Mouse (Mus musculus) left cerebral cortex, adult 11 months (tissue): ENCODE results near the gene Plekhb2.

Experiments
- DNase-seq: peaks from one replicate; pipeline ENCODE4 v3.0.0; 2022; ENCODE audit warnings: low spot score

Plekhb2 gene

GRCm38 (mm10) chr1:34831381-34831780 is 18.4 kb upstream of the Plekhb2 start:
- DNase-seq = no peak

GRCm38 (mm10) chr1:34834904-34835303 is 14.9 kb upstream of the Plekhb2 start:
- DNase-seq = no peak

DNA sequence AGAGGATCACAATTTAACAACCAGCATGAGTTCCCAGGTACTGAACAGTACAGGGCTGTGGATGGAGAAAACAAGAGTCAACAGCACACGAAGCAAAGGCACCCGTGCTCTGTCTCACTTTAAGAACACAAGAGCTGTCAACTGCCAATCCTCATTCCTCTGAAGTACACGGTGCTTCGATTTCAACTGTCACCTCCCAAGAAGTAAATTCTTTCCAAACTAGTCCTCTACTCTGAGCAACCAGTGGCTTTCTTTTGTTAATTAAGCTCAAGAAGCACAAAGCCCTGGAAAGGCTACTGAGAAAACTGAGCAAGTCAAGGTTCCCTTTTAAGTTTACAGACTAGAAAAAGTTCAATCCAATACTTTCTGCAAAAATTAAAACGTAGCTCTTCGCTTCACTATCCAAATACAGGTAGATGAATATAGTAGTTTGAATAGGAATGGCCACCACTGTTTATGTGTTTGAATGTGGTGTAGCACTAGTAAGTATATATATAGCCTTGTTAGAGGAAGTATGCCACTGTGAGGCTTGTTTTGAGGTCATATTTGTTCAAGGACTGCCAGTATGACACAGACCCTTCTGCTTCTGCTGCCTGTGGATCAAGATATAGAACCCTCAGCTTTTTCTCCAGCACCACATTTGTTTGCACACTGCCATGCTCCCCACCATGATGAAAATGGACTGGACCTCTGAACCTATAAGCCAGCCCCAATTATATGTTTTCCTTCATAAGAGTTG is 11.7 kb upstream of the Plekhb2 start:
- DNase-seq = no peak

- DNase-seq = no peak
These were observed 10.5 kb upstream of the Plekhb2 start for GRCm38 (mm10) chr1:34839241-34839640.

- no peak for DNase-seq
These were observed 7.9 kb upstream of the Plekhb2 start for GRCm38 (mm10) chr1:34841709-34842388.

DNA sequence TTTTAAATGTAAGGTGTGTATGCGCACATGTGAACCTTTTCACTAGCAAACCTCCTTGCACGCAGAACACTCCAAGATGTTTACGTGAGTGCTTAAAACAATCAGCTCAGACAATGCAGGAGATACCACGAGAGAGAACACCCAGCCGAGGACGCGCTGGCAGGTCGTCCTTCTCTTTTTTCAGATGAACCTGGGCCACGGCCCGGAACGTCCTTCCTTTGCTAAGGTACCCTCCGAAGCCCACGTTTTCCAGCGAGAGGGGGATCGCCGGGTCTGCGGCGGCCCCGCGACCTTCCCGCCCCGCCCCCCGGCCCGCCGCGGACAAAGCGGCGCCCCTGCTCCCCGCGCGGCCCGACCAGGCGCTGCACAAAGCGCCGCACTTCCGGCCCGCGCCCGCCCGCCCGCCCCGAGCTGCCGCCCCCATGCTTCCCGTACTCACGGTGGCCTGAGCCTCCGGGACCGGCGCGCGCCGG is 7.4 kb upstream of the Plekhb2 start:
- no peak for DNase-seq

DNA sequence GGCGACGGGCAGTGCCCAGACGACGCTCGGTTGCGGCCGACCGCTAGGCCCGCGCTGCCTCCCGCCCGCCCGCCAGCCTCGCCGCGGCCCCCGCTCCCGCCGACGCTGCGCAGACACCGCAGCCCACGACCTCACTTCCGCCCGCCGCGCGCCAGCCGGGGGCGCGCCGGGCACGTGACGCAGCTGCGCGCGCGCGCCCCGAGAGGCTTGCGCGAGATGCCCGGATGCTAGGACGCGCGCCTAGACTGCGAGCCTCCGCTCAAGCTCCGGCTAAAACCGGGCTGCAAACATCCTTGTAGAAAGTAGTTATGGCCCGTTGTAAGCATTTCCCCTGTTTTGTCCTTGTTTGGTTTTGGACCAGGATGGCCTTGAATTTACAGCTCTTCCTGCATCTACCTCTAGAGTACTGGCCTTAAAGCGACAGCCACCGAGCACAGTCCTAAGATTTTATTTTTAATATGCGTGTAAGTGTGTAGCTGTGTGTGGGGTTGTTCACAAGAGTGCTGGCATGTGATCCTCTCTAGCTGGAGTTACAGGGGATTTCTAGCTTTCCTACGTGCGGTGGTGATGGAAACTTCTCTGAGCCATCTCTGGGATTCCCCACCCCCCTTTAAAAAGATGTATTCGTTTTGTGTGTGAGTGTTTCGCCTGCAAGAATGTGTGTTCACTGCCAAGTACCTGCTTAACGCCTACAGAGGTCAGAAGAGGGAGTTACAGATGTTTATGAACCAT is 6.7 kb upstream of the Plekhb2 start, which contains the start of gene Fam168b:
TSS of gene Fam168b (minus strand) at position 179 of the 732 bp plus-strand sequence.
- peak; percentile 83 for DNase-seq

DNA sequence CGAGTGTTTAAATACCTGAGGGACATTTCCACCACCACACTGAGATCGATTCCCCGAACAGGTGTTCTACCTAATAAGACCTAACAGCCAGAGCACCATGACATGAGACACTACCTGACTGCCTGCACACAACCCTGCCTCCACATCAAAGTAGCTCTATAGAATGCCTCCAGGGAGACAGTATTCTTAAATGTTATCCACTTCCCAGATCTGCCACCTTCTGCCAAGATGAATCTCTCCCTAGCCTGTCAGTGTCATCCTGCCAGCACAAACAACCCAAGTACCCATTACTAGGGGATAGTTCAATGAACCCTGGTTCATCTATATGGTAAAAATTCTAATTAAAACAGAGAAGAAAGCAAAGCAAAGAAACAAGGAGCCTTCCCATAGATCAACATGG is 2.7 kb upstream of the Plekhb2 start:
- no peak for DNase-seq

- no peak for DNase-seq
These were observed 764 bp downstream of the Plekhb2 start for GRCm38 (mm10) chr1:34850343-34851136.

DNA sequence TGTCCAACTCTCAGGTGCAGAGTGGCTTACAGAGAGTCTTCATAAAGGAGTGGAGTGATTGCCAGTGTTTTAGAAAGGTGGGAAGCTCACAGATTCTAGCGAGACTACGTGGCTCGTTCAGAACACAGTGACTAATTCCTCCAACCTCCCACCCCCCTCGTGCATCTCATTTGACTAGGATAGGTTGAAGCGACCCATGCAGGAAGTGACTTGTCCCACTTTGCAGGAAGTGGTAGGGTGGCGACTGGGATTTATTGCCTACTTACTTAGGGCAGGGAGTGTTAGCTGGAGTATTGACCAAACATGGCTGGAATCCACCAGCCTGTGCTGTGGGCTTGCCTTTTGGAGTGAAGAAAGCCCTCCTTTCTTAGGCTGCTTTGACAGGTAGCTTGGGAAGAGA is 1.8 kb downstream of the Plekhb2 start:
- no peak for DNase-seq

GRCm38 (mm10) chr1:34852116-34852878 is 2.5 kb downstream of the Plekhb2 start:
- no peak for DNase-seq

DNA sequence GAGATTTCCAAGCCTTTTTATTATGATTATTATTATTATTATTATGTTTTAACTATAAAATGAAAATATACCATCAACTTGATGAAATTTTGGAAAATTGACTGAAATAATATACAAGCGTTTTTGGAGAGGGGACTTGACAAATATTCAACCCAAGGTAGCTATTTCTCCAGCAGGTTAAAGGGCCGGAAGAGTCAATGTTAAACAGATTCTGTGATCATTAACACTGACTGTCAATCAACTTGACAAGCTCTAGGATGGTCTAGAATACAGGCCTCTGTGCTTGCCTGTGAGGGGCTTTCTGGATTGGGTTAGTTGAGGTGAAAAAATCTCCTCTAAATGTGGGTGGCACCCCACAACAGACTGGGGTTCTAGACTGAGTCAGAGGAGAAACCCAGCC is 4.0 kb downstream of the Plekhb2 start:
- no peak for DNase-seq

- DNase-seq = no peak
These were observed 5.4 kb downstream of the Plekhb2 start for GRCm38 (mm10) chr1:34855056-34855739.

DNA sequence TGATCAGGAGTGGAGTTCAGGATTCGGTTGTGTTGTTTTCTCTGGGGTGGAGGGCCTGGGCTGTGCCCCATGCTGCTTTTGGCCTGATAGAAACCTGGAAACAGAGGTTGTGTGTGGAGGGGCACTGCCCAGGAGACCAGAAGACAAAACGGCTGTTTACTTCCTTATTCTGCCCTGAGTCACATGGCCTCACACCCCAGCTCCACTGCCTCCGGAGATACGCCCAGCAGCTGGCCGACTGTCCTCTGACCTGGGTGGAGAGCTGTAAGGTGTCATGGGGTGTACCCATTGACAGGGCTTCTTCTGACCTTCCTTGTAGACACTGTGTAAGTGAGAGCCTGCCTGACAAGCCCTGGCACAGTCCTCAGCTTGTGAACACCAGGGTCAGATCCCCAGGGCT is 8.9 kb downstream of the Plekhb2 start:
- DNase-seq = no peak

DNA sequence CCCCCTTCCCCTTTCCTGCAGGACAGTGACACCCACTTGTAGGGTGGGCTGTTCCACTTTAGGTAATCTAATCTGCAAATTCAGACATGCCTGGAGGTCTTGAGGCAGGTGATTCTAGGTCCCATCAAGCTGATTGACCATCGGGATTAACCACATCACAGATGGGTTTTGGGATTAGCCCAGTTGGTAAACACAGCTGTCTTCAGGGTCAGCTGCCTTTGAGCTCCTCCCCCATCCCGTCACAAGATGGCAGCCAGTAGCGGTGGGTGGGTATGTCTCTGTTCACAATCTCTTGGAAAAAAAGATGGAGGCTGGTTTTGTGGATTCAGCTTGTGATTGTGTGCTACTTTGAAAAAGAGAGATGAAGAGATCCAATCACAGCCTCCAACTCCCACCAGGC is 10.0 kb downstream of the Plekhb2 start:
- no peak for DNase-seq

- DNase-seq = no peak
These were observed 10.4 kb downstream of the Plekhb2 start for GRCm38 (mm10) chr1:34860205-34860604.

- DNase-seq = no peak
These were observed 13.1 kb downstream of the Plekhb2 start for GRCm38 (mm10) chr1:34862877-34863276.

DNA sequence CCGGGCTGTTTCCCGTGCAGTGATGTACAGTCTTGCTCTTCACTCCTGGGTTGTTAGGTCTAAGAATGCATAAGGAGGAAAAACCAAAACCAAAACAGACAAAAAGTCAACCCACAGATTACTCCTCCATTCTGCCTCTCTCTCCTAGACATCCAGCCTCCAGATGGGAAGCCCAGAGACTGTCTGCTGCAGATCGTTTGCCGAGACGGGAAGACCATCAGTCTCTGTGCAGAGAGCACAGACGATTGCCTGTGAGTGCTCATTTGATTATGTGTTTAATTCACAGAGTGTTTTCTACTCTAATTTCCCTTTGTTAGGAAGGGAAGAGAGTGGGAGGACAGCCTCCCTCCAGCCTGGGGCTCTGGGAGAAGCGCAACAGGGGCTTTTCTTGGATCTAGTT is 13.5 kb downstream of the Plekhb2 start:
- no peak for DNase-seq

DNA sequence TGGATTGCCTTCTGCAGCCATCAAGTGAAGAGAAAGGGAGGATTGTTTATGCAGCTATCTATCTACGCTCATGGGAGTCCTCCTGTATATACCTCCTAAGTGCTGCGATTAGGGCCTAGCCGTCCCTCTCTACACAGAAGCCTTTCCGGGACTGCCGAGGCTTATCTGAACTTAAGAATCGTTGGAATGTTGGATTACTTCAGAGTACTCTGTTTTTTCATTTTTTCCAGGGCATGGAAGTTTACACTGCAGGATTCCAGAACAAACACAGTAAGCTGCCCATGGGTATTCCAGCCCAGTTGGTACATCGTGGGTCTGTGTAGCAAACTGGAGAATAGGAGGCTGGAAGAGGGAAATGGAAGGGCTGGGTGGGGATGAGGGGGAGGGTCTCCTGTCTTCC is 14.5 kb downstream of the Plekhb2 start:
- no peak for DNase-seq

DNA sequence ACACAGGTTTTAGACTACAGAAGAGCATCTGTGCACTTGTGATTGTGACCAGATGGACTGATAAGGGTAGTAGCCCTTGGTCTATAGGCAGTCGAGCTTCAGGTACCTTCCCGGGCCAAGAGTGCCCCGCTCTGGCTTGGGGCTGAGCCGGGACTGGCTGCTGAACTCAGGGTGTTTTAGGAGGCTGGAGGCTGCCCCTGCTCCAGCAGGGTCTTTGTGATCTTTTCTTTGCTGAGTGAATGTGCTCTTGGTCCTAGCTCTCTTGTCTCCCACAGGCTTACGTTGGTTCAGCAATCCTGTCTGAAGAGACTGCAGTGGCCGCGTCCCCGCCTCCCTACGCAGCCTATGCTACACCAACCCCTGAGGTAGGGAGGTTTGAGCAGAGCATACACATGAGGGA is 16.1 kb downstream of the Plekhb2 start:
- no peak for DNase-seq
